Mouse (Mus musculus) brain, embryonic 18.5 days (tissue): ENCODE data around the gene Map4k1.

ENCODE experiments used
- DNase-seq: peaks from one replicate; pipeline ENCODE4 v3.0.0-alpha.2; 2012; ENCODE audit warnings: low read depth, low spot score

Gene Map4k1

GRCm38 (mm10) chr7:29026195-29026594 lies 44.3 kb downstream of the Map4k1 start:
- no peak for DNase-seq

- no peak for DNase-seq
Measured at GRCm38 (mm10) chr7:29026811-29027210, 45.0 kb downstream of the Map4k1 start.

GRCm38 (mm10) chr7:29028761-29029160 lies 46.9 kb downstream of the Map4k1 start:
- no peak for DNase-seq

- no peak for DNase-seq
Measured at GRCm38 (mm10) chr7:29029690-29030656, 48.1 kb downstream of the Map4k1 start.

- no peak for DNase-seq
Measured at GRCm38 (mm10) chr7:29031641-29032040, 49.8 kb downstream of the Map4k1 start.

- DNase-seq = no peak
Measured at GRCm38 (mm10) chr7:29032685-29033084, 50.8 kb downstream of the Map4k1 start.

- no peak for DNase-seq
Measured at GRCm38 (mm10) chr7:29037261-29037660, 55.4 kb downstream of the Map4k1 start.

GRCm38 (mm10) chr7:29039604-29039984 lies 57.7 kb downstream of the Map4k1 start:
- DNase-seq = peak; percentile 87

GRCm38 (mm10) chr7:29039985-29040661 lies 58.3 kb downstream of the Map4k1 start:
- DNase-seq = no peak

- DNase-seq = no peak
Measured at GRCm38 (mm10) chr7:29041194-29041593, 59.3 kb downstream of the Map4k1 start.

- no peak for DNase-seq
Measured at GRCm38 (mm10) chr7:29043016-29043673, 61.3 kb downstream of the Map4k1 start.

GRCm38 (mm10) chr7:29043674-29044057 lies 61.8 kb downstream of the Map4k1 start:
- no peak for DNase-seq

- DNase-seq = no peak
Measured at GRCm38 (mm10) chr7:29044302-29044701, 62.5 kb downstream of the Map4k1 start.

GRCm38 (mm10) chr7:29046533-29046932 lies 64.7 kb downstream of the Map4k1 start:
- no peak for DNase-seq

GRCm38 (mm10) chr7:29048070-29048469 lies 66.2 kb downstream of the Map4k1 start:
- no peak for DNase-seq

- no peak for DNase-seq
Measured at GRCm38 (mm10) chr7:29048615-29049014, 66.8 kb downstream of the Map4k1 start.

- DNase-seq = no peak
Measured at GRCm38 (mm10) chr7:29050797-29051196, 68.9 kb downstream of the Map4k1 start.

- DNase-seq = no peak
Measured at GRCm38 (mm10) chr7:29052821-29053220, 71.0 kb downstream of the Map4k1 start.
